Mouse (Mus musculus): ENCODE measurements around the gene Asphd2.

GRCm38 (mm10) chr5:112396066-112396465 lies 1.4 kb upstream of the Asphd2 start:
- no peak for TF ChIP-seq CTCF (IDR thresholded peaks at IDR 0.05; ENCODE audit: borderline replicate concordance, insufficient read depth, low read length)
- no peak for TF ChIP-seq POLR2A (IDR thresholded peaks at IDR 0.05; ENCODE audit: low read depth, low read length)
